Mouse (Mus musculus): ENCODE results near the gene Trib2. TPM values are rescaled to one million over a fixed set of nuclear protein-coding genes. Genes with fewer than 3 reads are reported as not detected.

Gene Trib2
- polyA plus RNA-seq, 1 experiment: 9.5 TPM

DNA sequence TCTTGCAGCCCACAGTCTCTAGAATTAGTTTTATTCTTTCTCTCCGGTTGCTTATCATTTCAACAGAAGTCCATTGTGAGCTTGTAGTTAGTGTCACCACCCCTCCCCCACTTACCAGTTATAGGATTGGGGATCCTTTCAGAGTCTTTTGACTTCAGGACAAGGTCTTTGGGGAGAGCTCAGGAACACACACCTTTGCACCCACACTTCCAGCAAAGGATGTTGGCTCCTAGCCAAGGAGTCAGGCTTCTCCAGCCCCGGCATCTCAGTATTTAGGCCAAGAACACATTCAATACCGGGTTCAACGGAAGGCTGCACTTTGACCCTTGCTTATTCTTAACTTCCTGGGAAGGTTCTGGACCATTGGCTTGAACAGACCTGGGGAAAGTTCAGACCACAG lies 643 bp upstream of the Trib2 start:
- H3K4me3 ChIP-seq (replicated peaks; ENCODE audit: control insufficient read depth, low read depth, low read length): no peak overlapping the region
- peak overlapping the region; percentile 65 for H3K27ac ChIP-seq (ENCODE audit: control insufficient read depth, insufficient read depth, low read depth, low read length, poor library complexity)
- TF ChIP-seq CTCF (IDR thresholded peaks at IDR 0.05; ENCODE audit: control insufficient read depth, insufficient read depth, low read length): no peak
- no peak for TF ChIP-seq POLR2A (IDR thresholded peaks at IDR 0.05; ENCODE audit: borderline replicate concordance, control insufficient read depth, low read depth, low read length)

DNA sequence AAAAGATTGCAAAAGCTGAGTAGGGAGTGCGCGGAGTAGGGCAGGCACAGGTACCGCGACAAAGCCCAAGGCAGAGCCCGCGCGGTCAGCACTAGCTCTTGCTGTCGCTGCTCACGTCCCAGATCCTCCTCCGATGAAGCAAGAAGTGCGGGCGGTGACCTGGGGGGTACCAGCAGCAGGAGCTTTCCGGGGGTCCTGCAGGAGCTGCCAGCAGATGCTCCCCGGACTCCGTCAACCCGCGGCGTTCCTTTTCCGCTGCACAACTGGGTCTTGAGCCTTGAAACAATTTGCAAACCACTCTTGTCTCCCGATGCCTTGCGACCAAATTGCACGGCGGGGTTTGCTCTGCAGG lies 492 bp downstream of the Trib2 start:
- WGBS: 0% methylated on average over 23 of the region's 23 CpGs
- Histone ChIP-seq H3K27ac (ENCODE audit: control insufficient read depth, insufficient read depth, low read depth, low read length, poor library complexity) (peak overlapping the region; percentile 80), H3K4me1 (ENCODE audit: control insufficient read depth, insufficient read depth, low read length) (peaks cover 3% of the 10 kb centered on the region; the same call in 1 of the 2 replicates), H3K4me3 (replicated peaks; ENCODE audit: control insufficient read depth, low read depth, low read length) (peak overlapping the region; percentile 71)
- TF ChIP-seq CTCF (IDR thresholded peaks at IDR 0.05; ENCODE audit: control insufficient read depth, insufficient read depth, low read length) (no peak), POLR2A (IDR thresholded peaks at IDR 0.05; ENCODE audit: borderline replicate concordance, control insufficient read depth, low read depth, low read length) (no peak)

More for the DNA sequence above, 643 bp upstream of the Trib2 start:
- no peaks in the 10 kb centered on the region for H3K4me1 ChIP-seq (ENCODE audit: control insufficient read depth, insufficient read depth, low read length)
- WGBS: 37% methylated on average over 4 of the region's 4 CpGs

DNA sequence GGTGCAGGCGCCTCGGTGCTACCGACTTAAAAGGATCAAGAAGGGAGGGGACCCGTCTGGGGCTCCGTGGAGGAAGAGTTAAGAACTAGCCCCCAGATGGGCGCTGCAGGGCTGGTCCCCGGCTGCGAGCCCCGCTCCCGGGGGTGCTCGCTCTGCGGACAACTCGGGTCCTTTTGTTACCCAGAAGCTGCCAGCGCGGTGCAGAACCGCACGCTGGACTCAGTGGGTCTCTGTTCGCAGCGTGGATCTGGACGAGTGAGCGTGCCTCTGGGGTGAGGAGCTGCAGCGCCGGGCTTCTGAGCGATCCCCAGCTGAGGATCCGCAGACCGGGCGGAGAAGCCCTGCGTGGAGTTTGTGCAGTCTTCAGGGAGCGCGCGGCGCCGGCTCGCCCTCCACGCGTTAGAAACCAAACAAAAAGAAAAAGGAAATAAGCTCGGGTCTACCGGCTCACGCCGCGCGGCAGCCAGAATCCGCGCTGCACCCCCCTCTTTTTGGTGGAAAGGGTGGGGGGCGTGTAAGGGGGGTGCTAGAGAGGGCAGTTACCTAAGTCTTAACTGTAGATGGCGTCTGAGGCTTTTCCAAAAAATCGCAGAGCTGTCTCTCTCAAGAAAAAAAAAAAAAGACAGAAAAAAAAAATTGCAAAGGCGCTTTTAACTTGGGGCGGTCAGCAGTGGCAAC lies 1.0 kb downstream of the Trib2 start:
- H3K4me3 ChIP-seq (replicated peaks; ENCODE audit: control insufficient read depth, low read depth, low read length): peak overlapping the region; percentile 71
- WGBS: under 1% methylated on average over 49 of the region's 49 CpGs
- H3K27ac ChIP-seq (ENCODE audit: control insufficient read depth, insufficient read depth, low read depth, low read length, poor library complexity): peak overlapping the region; percentile 80
- TF ChIP-seq POLR2A (IDR thresholded peaks at IDR 0.05; ENCODE audit: borderline replicate concordance, control insufficient read depth, low read depth, low read length) (no peak), CTCF (IDR thresholded peaks at IDR 0.05; ENCODE audit: control insufficient read depth, insufficient read depth, low read length) (no peak)
- peaks cover 3% of the 10 kb centered on the region; the same call in 1 of the 2 replicates for H3K4me1 ChIP-seq (ENCODE audit: control insufficient read depth, insufficient read depth, low read length)

DNA sequence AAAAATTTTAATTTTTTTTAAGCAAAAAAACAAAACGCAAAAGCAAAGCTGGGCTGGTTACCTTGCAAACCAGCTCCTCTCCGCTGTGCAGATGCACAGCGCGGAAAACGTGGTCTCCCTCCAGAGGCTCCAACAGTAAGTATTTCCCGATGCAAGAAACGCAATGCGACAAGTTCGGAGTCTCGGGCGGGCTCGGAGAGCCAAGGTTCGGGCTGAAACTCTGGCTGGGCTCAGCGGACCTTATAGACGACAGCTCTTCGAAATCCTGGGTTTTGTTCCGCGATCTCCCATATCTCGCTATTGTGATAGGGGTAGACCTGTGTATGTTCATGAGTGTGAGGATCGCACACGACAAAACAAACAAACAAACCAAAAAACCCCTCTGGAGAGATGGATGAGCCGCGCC lies 1.5 kb downstream of the Trib2 start:
- Histone ChIP-seq H3K4me1 (ENCODE audit: control insufficient read depth, insufficient read depth, low read length) (peaks cover 3% of the 10 kb centered on the region; the same call in 1 of the 2 replicates), H3K4me3 (replicated peaks; ENCODE audit: control insufficient read depth, low read depth, low read length) (peak overlapping the region; percentile 70), H3K27ac (ENCODE audit: control insufficient read depth, insufficient read depth, low read depth, low read length, poor library complexity) (peak overlapping the region; percentile 77)
- under 1% methylated on average over 23 of the region's 23 CpGs for whole genome bisulfite sequencing
- TF ChIP-seq CTCF (IDR thresholded peaks at IDR 0.05; ENCODE audit: control insufficient read depth, insufficient read depth, low read length) (no peak), POLR2A (IDR thresholded peaks at IDR 0.05; ENCODE audit: borderline replicate concordance, control insufficient read depth, low read depth, low read length) (no peak)

DNA sequence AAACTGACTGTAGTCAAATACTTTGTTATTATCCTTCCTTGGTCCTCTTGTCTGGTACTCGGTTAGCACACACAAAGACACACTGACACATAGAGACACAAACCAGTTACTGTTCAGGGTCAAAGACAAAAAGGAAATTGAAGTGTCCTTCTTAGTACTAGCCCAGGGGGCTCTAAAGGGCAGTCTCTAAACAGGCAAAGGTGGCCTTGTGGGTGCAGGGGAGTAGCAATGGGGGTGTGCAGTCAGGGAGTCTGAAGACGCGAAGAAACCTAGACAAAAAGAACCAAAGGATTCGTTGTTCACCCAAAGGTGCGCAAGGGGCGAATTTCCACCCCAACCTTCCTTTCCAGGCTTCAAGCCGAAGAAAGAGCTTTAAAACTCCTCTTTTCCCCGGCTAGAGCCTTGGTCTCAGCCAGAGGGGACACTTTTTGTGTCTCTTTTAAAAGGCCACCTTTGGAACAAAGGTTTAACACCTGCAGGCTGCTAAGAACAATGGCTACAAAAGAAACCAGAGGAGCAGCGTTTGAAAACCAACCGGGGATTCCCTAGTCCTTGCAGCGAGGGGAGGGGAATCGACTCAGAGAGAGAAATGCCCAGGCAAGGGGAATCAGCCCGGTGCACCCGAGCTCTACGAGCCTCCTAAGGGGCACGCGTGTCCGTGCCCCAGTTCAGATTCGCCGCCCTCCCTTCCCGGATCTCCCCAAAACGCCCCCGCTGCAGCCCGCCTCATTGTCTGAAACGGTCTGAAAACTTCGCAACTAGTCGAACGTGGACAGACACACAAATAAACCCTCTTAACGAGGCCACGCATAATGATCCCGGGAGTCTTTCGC lies 2.3 kb downstream of the Trib2 start:
- TF ChIP-seq POLR2A (IDR thresholded peaks at IDR 0.05; ENCODE audit: borderline replicate concordance, control insufficient read depth, low read depth, low read length): peak; percentile 15; the same call in 1 of the 2 replicates
- TF ChIP-seq CTCF (IDR thresholded peaks at IDR 0.05; ENCODE audit: control insufficient read depth, insufficient read depth, low read length): no peak
- Histone ChIP-seq H3K4me3 (replicated peaks; ENCODE audit: control insufficient read depth, low read depth, low read length) (peak overlapping the region; percentile 70), H3K4me1 (ENCODE audit: control insufficient read depth, insufficient read depth, low read length) (peaks cover 3% of the 10 kb centered on the region; the same call in 1 of the 2 replicates), H3K27ac (ENCODE audit: control insufficient read depth, insufficient read depth, low read depth, low read length, poor library complexity) (peak overlapping the region; percentile 56)
- 3% methylated on average over 32 of the region's 32 CpGs for WGBS

DNA sequence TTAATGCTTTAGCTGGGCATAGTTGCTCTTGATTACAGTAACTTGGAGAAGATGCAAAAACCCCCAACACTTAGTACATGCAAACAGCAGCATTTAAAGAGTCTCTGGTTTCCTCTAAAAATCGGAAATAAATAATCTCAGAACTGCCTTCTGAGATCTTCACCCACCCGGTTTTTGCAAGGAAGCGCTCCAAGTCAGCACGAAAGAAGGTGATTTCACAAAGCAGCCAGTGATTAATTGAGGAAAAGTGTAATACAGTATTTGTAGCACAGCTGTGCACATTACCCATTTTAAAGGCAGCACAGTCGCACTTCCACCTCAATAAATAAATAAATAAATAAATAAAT lies 2.9 kb downstream of the Trib2 start:
- 21% methylated on average over 5 of the region's 5 CpGs for WGBS
- H3K27ac ChIP-seq (ENCODE audit: control insufficient read depth, insufficient read depth, low read depth, low read length, poor library complexity): no peak overlapping the region
- TF ChIP-seq POLR2A (IDR thresholded peaks at IDR 0.05; ENCODE audit: borderline replicate concordance, control insufficient read depth, low read depth, low read length) (no peak), CTCF (IDR thresholded peaks at IDR 0.05; ENCODE audit: control insufficient read depth, insufficient read depth, low read length) (no peak)
- peak overlapping the region; percentile 32 for H3K4me3 ChIP-seq (replicated peaks; ENCODE audit: control insufficient read depth, low read depth, low read length)
- peaks cover 3% of the 10 kb centered on the region; the same call in 1 of the 2 replicates for H3K4me1 ChIP-seq (ENCODE audit: control insufficient read depth, insufficient read depth, low read length)

DNA sequence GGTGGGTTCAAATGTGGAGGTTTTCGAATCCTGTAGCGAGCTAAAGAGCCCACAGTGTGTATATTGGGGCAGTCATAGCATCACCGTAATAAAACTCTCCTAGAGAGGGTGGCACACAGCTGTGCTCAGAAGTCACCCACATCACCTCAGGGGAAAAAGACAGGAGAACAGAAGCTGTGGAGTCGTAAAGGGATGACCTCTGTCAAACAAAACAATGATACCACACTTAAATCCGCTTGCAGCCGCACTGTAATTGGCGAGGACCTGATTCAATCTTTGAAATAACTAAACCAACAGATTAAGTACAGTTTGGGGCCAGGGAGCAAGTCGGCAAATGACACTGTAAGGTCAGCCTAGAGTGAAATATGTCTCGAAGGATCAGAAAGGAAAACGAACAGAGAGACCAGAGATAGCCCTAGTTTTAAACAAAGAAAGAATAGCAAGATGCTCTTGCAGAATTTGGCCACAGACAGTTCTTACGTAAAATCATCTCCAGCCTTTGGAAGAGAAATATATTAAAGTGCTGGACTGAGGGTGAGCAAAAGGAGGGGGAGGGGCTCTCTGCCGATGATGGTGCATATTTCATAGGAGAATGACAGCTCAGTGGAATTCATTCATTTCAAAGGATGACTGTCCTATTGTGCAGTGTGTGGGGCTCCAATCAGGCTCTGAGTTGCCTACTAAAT lies 3.4 kb downstream of the Trib2 start:
- H3K4me3 ChIP-seq (replicated peaks; ENCODE audit: control insufficient read depth, low read depth, low read length): peak overlapping the region; percentile 27
- 51% methylated on average over 12 of the region's 12 CpGs for WGBS
- TF ChIP-seq POLR2A (IDR thresholded peaks at IDR 0.05; ENCODE audit: borderline replicate concordance, control insufficient read depth, low read depth, low read length) (no peak), CTCF (IDR thresholded peaks at IDR 0.05; ENCODE audit: control insufficient read depth, insufficient read depth, low read length) (no peak)
- no peak overlapping the region for H3K27ac ChIP-seq (ENCODE audit: control insufficient read depth, insufficient read depth, low read depth, low read length, poor library complexity)
- H3K4me1 ChIP-seq (ENCODE audit: control insufficient read depth, insufficient read depth, low read length): peaks cover 3% of the 10 kb centered on the region; the same call in 1 of the 2 replicates
